In the genomic region with DNA sequence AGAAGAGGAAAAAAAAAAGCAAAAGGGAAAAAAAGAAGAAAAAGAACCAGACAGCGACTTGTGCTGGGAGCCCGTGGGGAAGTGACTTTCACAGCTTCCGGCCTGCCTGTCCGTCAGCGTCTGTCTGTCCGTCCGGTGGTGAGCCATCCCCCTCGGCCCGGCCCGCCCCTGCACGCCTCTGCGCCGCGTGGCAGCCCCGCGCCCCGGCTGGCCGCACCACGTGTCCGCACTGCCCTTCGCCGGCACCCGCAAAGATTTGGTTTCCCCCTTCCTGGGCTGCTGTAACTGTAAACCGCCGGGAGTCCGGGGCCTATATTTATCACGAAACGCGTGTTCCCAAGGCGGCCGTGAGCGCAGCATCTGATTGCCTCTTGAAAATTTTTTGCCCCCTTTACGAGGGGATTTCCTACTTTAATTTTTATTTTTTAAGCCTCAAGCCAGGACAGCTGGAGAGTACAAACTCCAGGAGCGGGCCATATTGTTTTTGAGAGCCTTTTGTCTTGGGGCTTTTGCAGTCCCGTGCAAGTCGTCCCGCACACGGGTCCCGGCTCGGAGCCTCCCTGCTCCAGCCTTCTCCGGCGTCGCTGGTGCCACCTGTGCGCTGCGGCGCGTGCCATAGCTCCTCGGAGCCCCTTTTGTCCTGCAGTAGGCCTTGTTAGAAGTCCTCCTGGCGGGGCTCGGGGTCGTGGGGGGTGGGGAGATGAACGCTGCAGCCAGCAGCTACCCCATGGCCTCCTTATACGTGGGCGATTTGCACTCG, we compare ENCODE assay signal across 8 mouse cellular contexts. TPM values are rescaled to one million over a fixed set of nuclear protein-coding genes. Genes with fewer than 3 reads are reported as not detected.
DNase-seq lines count a peak whose midpoint lies in the region; ATAC-seq lines count a peak whose summit lies in the region.
"Not testable (repeated sequence)": the region's sequence is repeated elsewhere in the genome, so short reads cannot be mapped to it uniquely, and the experiment has no call there.

No protein-coding gene starts in this region.

- WGBS in embryonic facial prominence, embryonic 10.5 days, result under 1% methylated on average over 54 of the region's 55 CpGs
- WGBS in hindbrain, embryonic 15.5 days, result under 1% methylated on average over 45 of the region's 55 CpGs
- WGBS in neural tube, embryonic 15.5 days, result under 1% methylated on average over 27 of the region's 55 CpGs

- not testable (repeated sequence) for H3K9me3 ChIP-seq in embryonic facial prominence, embryonic 10.5 days; hindbrain, embryonic 15.5 days; neural tube, embryonic 15.5 days (replicated peaks)

- peak overlapping the region; percentile 68 for H3K9ac ChIP-seq in hindbrain, embryonic 15.5 days
- H3K9ac ChIP-seq in neural tube, embryonic 15.5 days (replicated peaks), result peak overlapping the region; percentile 53

- peaks cover 27% of the 10 kb centered on the region for H3K4me1 ChIP-seq in embryonic facial prominence, embryonic 10.5 days
- peaks cover 27% of the 10 kb centered on the region for H3K4me1 ChIP-seq in hindbrain, embryonic 15.5 days (replicated peaks)
- H3K4me1 ChIP-seq in neural tube, embryonic 15.5 days, result peaks cover 26% of the 10 kb centered on the region

- H3K4me3 ChIP-seq in embryonic facial prominence, embryonic 10.5 days, result peak overlapping the region; percentile 68
- peak overlapping the region; percentile 76 for H3K4me3 ChIP-seq in hindbrain, embryonic 15.5 days
- peak overlapping the region; percentile 66 for H3K4me3 ChIP-seq in neural tube, embryonic 15.5 days (replicated peaks)

- not testable (repeated sequence) for H3K27me3 ChIP-seq in embryonic facial prominence, embryonic 10.5 days (replicated peaks; ENCODE audit: low read depth, poor library complexity, severe bottlenecking); hindbrain, embryonic 15.5 days; neural tube, embryonic 15.5 days (replicated peaks)

- H3K27ac ChIP-seq in embryonic facial prominence, embryonic 10.5 days (replicated peaks), result peak overlapping the region; percentile 82
- 0 out of 2 replicates have a peak overlapping the region, but pooled peaks have one; percentile 76 for H3K27ac ChIP-seq in hindbrain, embryonic 15.5 days (replicated peaks)
- peak overlapping the region; percentile 72; the same call in 1 of the 2 replicates for H3K27ac ChIP-seq in neural tube, embryonic 15.5 days (replicated peaks)

- peak overlapping the region; percentile 79 for H3K4me2 ChIP-seq in hindbrain, embryonic 15.5 days
- peak overlapping the region; percentile 91 for H3K4me2 ChIP-seq in neural tube, embryonic 15.5 days

- intact Hi-C loops in left cerebral cortex, postnatal 36 days (cut with DNase I), result not testable (repeated sequence)

- H3K36me3 ChIP-seq in embryonic facial prominence, embryonic 10.5 days (replicated peaks), result peaks cover 43% of the 10 kb centered on the region
- not testable (repeated sequence) for H3K36me3 ChIP-seq in hindbrain, embryonic 15.5 days
- peaks cover 12% of the 10 kb centered on the region for H3K36me3 ChIP-seq in neural tube, embryonic 15.5 days

- peak; percentile 72 to 83 for DNase-seq in adrenal gland, adult (ENCODE audit: inconsistent age in 2 of 2, low spot score in 1 of 2)
- DNase-seq in embryonic facial prominence, embryonic 10.5 days (ENCODE audit: low spot score), result peak; percentile 50
- DNase-seq in gastrocnemius, postnatal 25 days, result peak; percentile 73
- peak; percentile 46 to 61 for DNase-seq in left cerebral cortex, postnatal 36 days (ENCODE audit: low spot score in 2 of 2)
- DNase-seq in lung, postnatal 25 days (ENCODE audit: low spot score), result peak; percentile 13
- peak; percentile 51 for DNase-seq in thymus, postnatal 4 days

- ATAC-seq in hindbrain, embryonic 15.5 days (ENCODE audit: low FRiP score, low read depth), result peak; percentile 70
- peak; percentile 73 for ATAC-seq in neural tube, embryonic 15.5 days (ENCODE audit: low FRiP score)

RNA-seq across cellular contexts. Expression of gene Pabpc4, which starts 20.9 kb away (rescaled TPM):
- polyA plus RNA-seq in embryonic facial prominence, embryonic 10.5 days (2016; fragmentation: Nextera tagmentation; extraction: Ambion mirVana), result 54.9 and 59.4 TPM in 2 replicates
- total RNA-seq in gastrocnemius, postnatal 25 days (2021), result 100 to 1,000 TPM; 278 to 325 TPM
- 27.7 and 32.2 TPM in 2 replicates for polyA plus RNA-seq in hindbrain, embryonic 15.5 days (2015; fragmentation: Nextera tagmentation; extraction: Ambion mirVana)
- total RNA-seq in left cerebral cortex, postnatal 36 days (2021), result 10 to 100 TPM; 38.7 to 41.9 TPM
- 28.3 and 31.7 TPM in 2 replicates for polyA plus RNA-seq in neural tube, embryonic 15.5 days (2015; fragmentation: Nextera tagmentation; extraction: Ambion mirVana)

RNA-seq across cellular contexts. Expression of gene Oxct2a, which starts 40.3 kb away (rescaled TPM):
- polyA plus RNA-seq in embryonic facial prominence, embryonic 10.5 days (2016; fragmentation: Nextera tagmentation; extraction: Ambion mirVana), result not detected in 2 replicates
- under 1 TPM in 1 of 2 experiments, not detected in 1; 0.16 TPM for total RNA-seq in gastrocnemius, postnatal 25 days (2021)
- not detected in 2 replicates for polyA plus RNA-seq in hindbrain, embryonic 15.5 days (2015; fragmentation: Nextera tagmentation; extraction: Ambion mirVana)
- total RNA-seq in left cerebral cortex, postnatal 36 days (2021), result not detected
- polyA plus RNA-seq in neural tube, embryonic 15.5 days (2015; fragmentation: Nextera tagmentation; extraction: Ambion mirVana), result 0.14 TPM in 1 of 2 replicates, not detected in the other

RNA-seq across cellular contexts. Expression of gene Heyl, which starts 49.7 kb away (rescaled TPM):
- polyA plus RNA-seq in embryonic facial prominence, embryonic 10.5 days (2016; fragmentation: Nextera tagmentation; extraction: Ambion mirVana), result 13.4 and 13.5 TPM in 2 replicates
- total RNA-seq in gastrocnemius, postnatal 25 days (2021), result 1 to 10 TPM; 6.7 to 7.4 TPM
- 6.4 and 6.5 TPM in 2 replicates for polyA plus RNA-seq in hindbrain, embryonic 15.5 days (2015; fragmentation: Nextera tagmentation; extraction: Ambion mirVana)
- 1 to 10 TPM; 4.4 TPM for total RNA-seq in left cerebral cortex, postnatal 36 days (2021)
- 5.6 and 9.6 TPM in 2 replicates for polyA plus RNA-seq in neural tube, embryonic 15.5 days (2015; fragmentation: Nextera tagmentation; extraction: Ambion mirVana)

RNA-seq across cellular contexts. Expression of gene Bmp8a, which starts 60.0 kb away (rescaled TPM):
- polyA plus RNA-seq in embryonic facial prominence, embryonic 10.5 days (2016; fragmentation: Nextera tagmentation; extraction: Ambion mirVana), result 0.14 TPM in 1 of 2 replicates, not detected in the other
- under 1 TPM; 0.35 to 0.36 TPM for total RNA-seq in gastrocnemius, postnatal 25 days (2021)
- polyA plus RNA-seq in hindbrain, embryonic 15.5 days (2015; fragmentation: Nextera tagmentation; extraction: Ambion mirVana), result 0.21 and 0.23 TPM in 2 replicates
- under 1 TPM in 1 of 2 experiments, not detected in 1; 0.32 TPM for total RNA-seq in left cerebral cortex, postnatal 36 days (2021)
- 0.20 and 0.43 TPM in 2 replicates for polyA plus RNA-seq in neural tube, embryonic 15.5 days (2015; fragmentation: Nextera tagmentation; extraction: Ambion mirVana)

Comparison
In these comparisons a context has a peak if more than half of its experiments do, and no peak if none do; other contexts are left out.
1. Peak in every context shown above with its lines: DNase-seq, ATAC-seq, H3K4me3 ChIP-seq and H3K27ac ChIP-seq.
2. DNase-seq: peak in every context shown above with its lines; median percentile 78 in adrenal gland, adult; 73 in gastrocnemius, postnatal 25 days; 54 in left cerebral cortex, postnatal 36 days; 51 in thymus, postnatal 4 days; 50 in embryonic facial prominence, embryonic 10.5 days; 13 in lung, postnatal 25 days.